Mouse (Mus musculus) liver, embryonic 14.5 days (tissue): ENCODE results near the gene Cr2. TPM values are rescaled to one million over a fixed set of nuclear protein-coding genes. Genes with fewer than 3 reads are reported as not detected.

Experiments used
- ATAC-seq: fragments of 200-750 bp; cut with Nextera tagmentation; 2 replicates; pipeline ENCODE4 v1.8.0; 2017; ENCODE audit warnings: moderate number of reproducible peaks, mild to moderate bottlenecking, moderate library complexity; ENCODE audit not compliant: insufficient read depth
- DNase-seq, 3 experiments: peaks; one replicate each; pipeline ENCODE4 v3.0.0-alpha.2; 2012 to 2013; ENCODE audit warnings: low read depth in 3 of 3, low spot score in 3 of 3
- H3K27ac ChIP-seq: fragments of 300-500 bp; sonication (generic); 2 replicates; pipeline ENCODE4 v1.5.1; 2014; ENCODE audit warnings: moderate library complexity, mild to moderate bottlenecking, control low read depth, inconsistent platforms
- H3K27me3 ChIP-seq: fragments of 300-500 bp; sonication (generic); 2 replicates; pipeline ENCODE4 v1.6.1; 2014; ENCODE audit warnings: mild to moderate bottlenecking, low read length, moderate library complexity; ENCODE audit not compliant: control insufficient read depth, insufficient read depth
- H3K36me3 ChIP-seq: fragments of 300-500 bp; sonication (generic); replicated peaks from 2 replicates; pipeline ENCODE4 v1.6.1; 2014; ENCODE audit warnings: low read depth; ENCODE audit not compliant: control insufficient read depth, insufficient read depth
- H3K4me1 ChIP-seq, 2 experiments: fragments of 200-500 bp in 1 of 2; fragments of 300-500 bp in 1 of 2; sonication (generic) in 1 of 2; replicated peaks; 2 replicates each; pipeline ENCODE4 v1.6.1; 2012 to 2014; ENCODE audit warnings: antibody characterized with exemption in 1 of 2, inconsistent platforms in 1 of 2, low read length in 1 of 2; ENCODE audit not compliant: control insufficient read depth in 2 of 2, insufficient read depth in 2 of 2
- H3K4me2 ChIP-seq: fragments of 300-500 bp; sonication (generic); 2 replicates; pipeline ENCODE4 v1.6.1; 2014; ENCODE audit warnings: low read depth, mild to moderate bottlenecking, control low read depth, moderate library complexity
- H3K4me3 ChIP-seq, 2 experiments: fragments of 200-500 bp in 1 of 2; fragments of 300-500 bp in 1 of 2; sonication (generic) in 1 of 2; 2 replicates each; pipeline ENCODE4 v1.5.1; 2012 to 2014; ENCODE audit warnings: low read depth in 2 of 2, low read length in 2 of 2, mild to moderate bottlenecking in 2 of 2, control low read depth in 1 of 2, inconsistent platforms in 1 of 2, moderate library complexity in 1 of 2; ENCODE audit not compliant: insufficient read depth in 1 of 2
- H3K9ac ChIP-seq: fragments of 300-500 bp; sonication (generic); replicated peaks from 2 replicates; pipeline ENCODE4 v1.6.1; 2014; ENCODE audit warnings: mild to moderate bottlenecking, control low read depth, moderate library complexity
- H3K9me3 ChIP-seq: fragments of 300-500 bp; sonication (generic); 2 replicates; pipeline ENCODE4 v1.6.1; 2016; ENCODE audit warnings: low read length, mixed read lengths; ENCODE audit not compliant: control insufficient read depth
- CTCF ChIP-seq: IDR thresholded peaks from 2 replicates; pipeline ENCODE4 v1.5.1; 2016; ENCODE audit warnings: antibody characterized with exemption, low read depth, control low read depth
- EP300 ChIP-seq: IDR thresholded peaks from 2 replicates; pipeline ENCODE4 v1.6.1; 2016; ENCODE audit warnings: antibody characterized with exemption, low read depth
- WGBS: fragments of 180-500 bp; shearing (Covaris S2); extraction: QIAGEN DNeasy Blood & Tissue Kit; methylation state at CpG from one replicate; pipeline ENCODE4 v1.1.7; 2014; ENCODE audit not compliant: insufficient replicate concordance; 5-methylcytosine and 5-hydroxymethylcytosine counted together
- polyA plus RNA-seq, 2 experiments: library from polyadenylated mRNA; depleted of rRNA in 1 of 2; stranded (reverse) in 1 of 2; unstranded in 1 of 2; fragments of >200 nt; fragmentation: Nextera tagmentation in 1 of 2; extraction: Ambion mirVana in 1 of 2; gene quantifications; 2 replicates each; pipeline versions ENCODE4 v1.2.1 to v1.2.3; 2012 to 2014

Gene Cr2
- polyA plus RNA-seq, 2 experiments = 0.19 TPM; not detected in 1

DNA sequence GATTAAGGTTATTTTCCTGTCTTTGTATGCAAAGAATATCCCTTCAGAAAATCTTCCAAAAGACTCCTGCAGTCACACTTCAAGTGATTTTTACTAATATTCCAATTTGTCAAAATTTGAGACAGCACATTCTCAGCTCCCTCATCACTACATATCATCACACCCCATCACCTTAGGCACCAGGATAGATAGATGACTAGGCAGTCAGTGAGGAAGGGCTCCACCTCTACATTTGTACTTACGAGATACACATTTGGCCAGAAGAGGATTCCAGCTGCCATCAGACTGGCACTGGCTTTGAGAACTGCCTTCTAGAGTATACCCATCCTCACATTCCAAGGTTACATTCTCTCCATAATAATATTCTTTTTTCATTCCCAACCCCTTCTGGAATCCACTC is 62.1 kb downstream of the Cr2 start:
- Histone ChIP-seq H3K4me2 (peak overlapping the region; percentile 30), H3K27ac (peak overlapping the region; percentile 3), H3K9ac (no peak overlapping the region), H3K36me3 (peaks cover 40% of the 10 kb centered on the region), H3K27me3 (no peaks in the 10 kb centered on the region), H3K9me3 (no peaks in the 10 kb centered on the region), H3K4me1 (peaks cover 6 to 17% of the 10 kb centered on the region in 2 experiments), H3K4me3 (no peak overlapping the region)
- 27% methylated on average over 1 of the region's 1 CpGs for WGBS
- DNase-seq = peak in 2 of 3 experiments; percentile 58 to 69
- TF ChIP-seq EP300 (peak; percentile 75), CTCF (no peak)
- ATAC-seq = peak; percentile 90

DNA sequence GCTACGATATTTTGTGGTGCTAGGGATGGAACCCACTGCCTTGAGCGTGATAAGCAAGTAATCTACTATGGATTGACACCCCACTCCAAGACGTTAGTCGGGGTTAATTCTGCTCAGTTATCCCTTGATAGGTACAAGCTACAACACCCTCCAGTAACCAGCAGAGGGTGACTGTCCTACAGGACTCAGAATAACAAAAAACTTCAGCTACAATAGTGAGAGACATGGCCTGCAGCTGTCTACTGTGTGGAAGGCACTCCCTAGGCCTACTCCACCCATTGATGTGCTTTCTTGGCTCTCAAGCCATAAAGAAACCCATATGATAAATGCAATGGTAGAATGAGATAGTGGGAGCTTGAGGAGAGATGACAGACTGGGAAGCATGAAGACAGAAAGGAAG is 62.9 kb downstream of the Cr2 start:
- no peak overlapping the region for H3K4me3 ChIP-seq
- peak overlapping the region; percentile 30 for H3K4me2 ChIP-seq
- DNase-seq (peak; percentile 30 to 57 (median 51)), ATAC-seq (peak; percentile 83)
- no peak overlapping the region for H3K9ac ChIP-seq
- H3K27ac ChIP-seq = peak overlapping the region; percentile 55
- no peaks in the 10 kb centered on the region for H3K9me3 ChIP-seq
- no peaks in the 10 kb centered on the region for H3K27me3 ChIP-seq
- peaks cover 6 to 17% of the 10 kb centered on the region in 2 experiments for H3K4me1 ChIP-seq
- WGBS = 38% methylated on average over 4 of the region's 4 CpGs
- TF ChIP-seq EP300 (0 out of 2 replicates have a peak, but pooled peaks have one; percentile 4), CTCF (peak; percentile 59)
- H3K36me3 ChIP-seq = peaks cover 44% of the 10 kb centered on the region

DNA sequence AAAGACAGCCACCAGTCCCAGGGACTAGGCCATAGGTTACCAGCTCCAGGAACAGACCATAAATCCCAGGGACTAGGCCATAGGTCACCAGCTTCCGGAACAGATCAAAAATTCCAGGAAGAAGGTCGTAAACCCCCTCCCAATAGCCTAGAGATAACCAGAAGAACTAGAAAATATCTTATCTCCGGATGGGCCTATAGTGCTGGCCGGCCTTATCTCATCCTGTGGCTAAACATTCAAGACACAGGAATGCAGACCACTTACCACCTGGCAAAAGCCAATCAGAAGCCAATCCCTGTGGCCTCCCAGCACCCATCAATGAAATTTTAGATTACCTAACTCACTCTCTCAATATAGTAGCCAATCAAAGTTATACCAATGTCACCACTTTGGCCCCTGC is 75.8 kb downstream of the Cr2 start:
- Histone ChIP-seq H3K27ac (no peak overlapping the region), H3K4me2 (no peak overlapping the region), H3K36me3 (peaks cover 52% of the 10 kb centered on the region), H3K9me3 (no peaks in the 10 kb centered on the region), H3K9ac (no peak overlapping the region), H3K4me1 (peaks cover 11 to 16% of the 10 kb centered on the region in 2 experiments), H3K4me3 (no peak overlapping the region), H3K27me3 (no peaks in the 10 kb centered on the region)
- peak in 1 of 3 experiments; percentile 41 for DNase-seq
- TF ChIP-seq CTCF = no peak
- no peak for TF ChIP-seq EP300
- 0 out of 2 replicates have a peak, but pooled peaks have one; percentile 4 for ATAC-seq
- WGBS = 15% methylated on average over 4 of the region's 4 CpGs

DNA sequence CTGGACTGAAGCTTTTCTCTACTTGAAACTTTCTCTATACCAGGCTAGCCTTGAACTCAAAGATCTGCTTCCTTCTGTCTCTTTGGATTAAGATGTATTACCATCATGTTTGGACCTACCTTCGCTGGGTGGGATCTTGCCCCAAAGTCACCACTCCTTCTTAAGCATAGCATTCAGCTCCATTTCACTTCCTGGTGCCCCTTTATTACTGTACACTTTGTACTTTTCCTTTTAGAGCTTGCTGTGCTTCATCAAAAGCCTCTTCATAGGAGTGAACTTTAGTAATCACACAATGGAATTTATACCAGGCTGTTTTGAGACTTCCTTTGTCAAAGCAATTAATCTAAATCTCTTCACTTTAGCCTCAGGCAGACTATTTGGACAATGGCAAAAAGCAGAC is 78.5 kb downstream of the Cr2 start:
- peaks cover 14 to 23% of the 10 kb centered on the region in 2 experiments for H3K4me1 ChIP-seq
- ATAC-seq = no peak
- no peak overlapping the region for H3K27ac ChIP-seq

DNA sequence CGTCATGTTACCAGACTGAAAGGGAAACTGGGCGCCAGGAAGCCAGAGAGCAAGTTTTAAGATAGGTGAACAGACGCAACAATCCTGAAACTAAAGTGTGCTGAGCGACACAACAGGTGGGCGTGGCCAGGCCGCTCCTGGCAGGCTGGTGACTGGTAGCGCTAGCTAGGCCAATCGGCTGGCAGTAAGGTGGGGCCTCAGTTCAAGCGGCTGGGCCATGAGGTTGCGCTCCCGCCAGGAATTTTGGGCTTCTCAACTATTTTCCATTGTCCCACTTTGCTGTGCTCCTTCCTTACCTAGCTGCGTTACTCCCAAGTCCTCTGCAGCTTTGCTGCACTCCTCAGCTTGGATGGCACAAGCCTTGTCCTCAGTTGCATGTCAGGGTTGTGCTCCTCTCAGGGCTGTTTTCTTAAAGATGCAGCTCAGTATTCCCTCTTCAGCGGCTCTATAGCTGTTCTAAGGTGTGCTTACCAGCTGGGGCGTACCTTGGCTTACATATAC is 84.2 kb downstream of the Cr2 start, which contains the start of gene Cd46:
TSS of gene Cd46 (minus strand) at position 30 of the 501 bp plus-strand sequence.
- Histone ChIP-seq H3K4me1 (peaks cover 34 to 39% of the 10 kb centered on the region in 2 experiments), H3K9me3 (no peaks in the 10 kb centered on the region), H3K36me3 (peaks cover 12% of the 10 kb centered on the region; the same call in 1 of the 2 replicates), H3K27ac (peak within 1 kb of the TSS; percentile 98), H3K27me3 (no peaks in the 10 kb centered on the region), H3K4me3 (peak within 1 kb of the TSS; percentile 72 to 79), H3K4me2 (peak within 1 kb of the TSS; percentile 90), H3K9ac (peak within 1 kb of the TSS; percentile 89)
- TF ChIP-seq CTCF = no peak
- TF ChIP-seq EP300 = no peak
- ATAC-seq (peak; percentile 96), DNase-seq (peak; percentile 77 to 87 (median 79))
- WGBS = 2% methylated on average over 14 of the region's 14 CpGs

More for the DNA sequence above, 78.5 kb downstream of the Cr2 start:
- DNase-seq = no peak
- TF ChIP-seq EP300 (no peak), CTCF (no peak)
- WGBS = 83% methylated on average over 1 of the region's 1 CpGs
- no peaks in the 10 kb centered on the region for H3K27me3 ChIP-seq
- no peak overlapping the region for H3K9ac ChIP-seq
- H3K36me3 ChIP-seq = peaks cover 37% of the 10 kb centered on the region
- no peak overlapping the region for H3K4me3 ChIP-seq
- H3K4me2 ChIP-seq = no peak overlapping the region
- no peaks in the 10 kb centered on the region for H3K9me3 ChIP-seq
